Mouse (Mus musculus) kidney, postnatal 0 days (tissue): Measurements from ENCODE around the gene Gm49359. TPM values are rescaled to one million over a fixed set of nuclear protein-coding genes. Genes with fewer than 3 reads are reported as not detected.
A peak's percentile ranks its signal among the peaks of the same experiment; 100 is the strongest.
"Not testable (repeated sequence)": the region's sequence is repeated elsewhere in the genome, so short reads cannot be mapped to it uniquely, and the experiment has no call there.

ENCODE experiments used
- ATAC-seq: fragments of 200-750 bp; cut with Nextera tagmentation; replicated peaks from 2 replicates; pipeline ENCODE4 v1.8.0; 2017; ENCODE audit warnings: low read depth, moderate number of reproducible peaks, moderate TSS enrichment, moderate library complexity; ENCODE audit not compliant: low FRiP score
- DNase-seq: peaks from one replicate; pipeline ENCODE4 v3.0.0-alpha.2; 2016; ENCODE audit warnings: low spot score
- H3K27ac ChIP-seq: fragments of 300-500 bp; sonication (generic); 2 replicates; pipeline ENCODE4 v1.5.1; 2014; ENCODE audit warnings: mild to moderate bottlenecking
- H3K27me3 ChIP-seq: fragments of 300-500 bp; sonication (generic); 2 replicates; pipeline ENCODE4 v1.6.1; 2014; ENCODE audit warnings: low read length, mixed read lengths; ENCODE audit not compliant: insufficient read depth
- H3K36me3 ChIP-seq: fragments of 300-500 bp; sonication (generic); 2 replicates; pipeline ENCODE4 v1.6.1; 2014; ENCODE audit warnings: low read length, mixed read lengths; ENCODE audit not compliant: insufficient read depth
- H3K4me1 ChIP-seq: fragments of 300-500 bp; sonication (generic); replicated peaks from 2 replicates; pipeline ENCODE4 v1.6.1; 2014; ENCODE audit warnings: antibody characterized with exemption, low read length, mixed read lengths; ENCODE audit not compliant: insufficient read depth
- H3K4me2 ChIP-seq: fragments of 300-500 bp; sonication (generic); 2 replicates; pipeline ENCODE4 v1.6.1; 2014; ENCODE audit warnings: mild to moderate bottlenecking, low read length, moderate library complexity, mixed read lengths
- H3K4me3 ChIP-seq: fragments of 300-500 bp; sonication (generic); replicated peaks from 2 replicates; pipeline ENCODE4 v1.5.1; 2014; ENCODE audit warnings: low read depth, low read length
- H3K9ac ChIP-seq: fragments of 300-500 bp; sonication (generic); 2 replicates; pipeline ENCODE4 v1.6.1; 2014; ENCODE audit warnings: low read depth, low read length
- H3K9me3 ChIP-seq: fragments of 300-500 bp; sonication (generic); replicated peaks from 2 replicates; pipeline ENCODE4 v1.6.1; 2016; ENCODE audit warnings: low read length, inconsistent platforms, mixed read lengths
- CTCF ChIP-seq: IDR thresholded peaks from 2 replicates; pipeline ENCODE4 v1.5.1; 2016; ENCODE audit warnings: antibody characterized with exemption, low read depth, mild to moderate bottlenecking, moderate library complexity
- WGBS: fragments of 180-500 bp; shearing (Covaris S2); extraction: QIAGEN DNeasy Blood & Tissue Kit; methylation state at CpG from one replicate; pipeline ENCODE4 v1.1.7; 2014; 5-methylcytosine and 5-hydroxymethylcytosine counted together
- microRNA-seq: library from miRNA; unstranded; fragments of <30 nt; microRNA quantifications from one replicate; pipeline ENCODE4, GENCODE M21; 2016
- polyA plus RNA-seq: library from polyadenylated mRNA; unstranded; fragments of >200 nt; fragmentation: Nextera tagmentation; extraction: Ambion mirVana; gene quantifications from 2 replicates; pipeline ENCODE4 v1.2.1, GENCODE M21; 2015

Gene Gm49359
- 6.7 and 7.8 TPM in 2 replicates for polyA plus RNA-seq

DNA sequence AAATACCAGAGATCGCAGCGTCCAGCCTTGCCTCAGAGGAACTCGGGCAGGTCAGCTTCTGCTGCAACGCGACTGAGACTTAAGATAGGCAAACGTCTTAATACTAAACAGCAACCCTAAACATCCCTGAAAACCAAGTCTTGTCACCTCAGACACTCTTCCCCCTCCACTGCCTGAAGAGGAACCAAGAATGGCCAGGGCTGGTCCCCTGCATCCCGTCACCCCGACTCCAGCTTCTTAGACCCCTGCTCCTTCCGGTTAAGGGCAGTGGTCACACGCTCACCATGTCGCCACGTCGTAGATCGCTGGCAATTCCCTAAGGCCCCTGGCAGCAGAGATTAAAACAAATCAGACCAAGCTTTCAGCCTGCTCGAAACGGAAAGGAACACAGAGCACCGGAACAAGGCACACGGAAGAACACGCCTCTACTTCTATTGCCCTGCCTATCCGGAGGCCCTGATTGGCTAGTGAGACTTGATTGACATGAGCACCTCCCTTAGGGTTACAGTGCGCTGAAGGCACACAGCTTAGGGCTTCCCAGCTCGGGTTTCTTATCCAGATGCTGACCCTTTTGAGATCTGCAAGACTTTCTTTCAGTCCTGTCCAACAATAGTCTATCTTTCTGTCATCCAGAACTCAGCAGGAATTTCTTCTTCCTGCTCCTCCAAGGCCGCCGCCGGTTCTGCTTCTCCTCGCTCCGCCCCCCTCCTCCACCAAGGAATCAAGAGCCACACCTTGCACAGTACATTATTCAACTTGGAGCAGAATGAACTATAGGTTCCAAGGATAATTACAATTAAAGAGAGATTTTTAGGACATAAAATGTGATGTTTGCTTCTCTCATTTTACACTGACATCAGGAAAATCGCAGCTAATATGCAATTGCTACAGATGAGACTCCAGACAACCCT, at the start of gene Gm49359:
Gene Gm49359, minus strand, starts transcription at position 409 of the 911 bp plus-strand sequence.
- peak within 1 kb of the TSS; percentile 63 for H3K4me3 ChIP-seq
- H3K9me3 ChIP-seq, H3K27me3 ChIP-seq, H3K36me3 ChIP-seq, H3K4me1 ChIP-seq: not testable (repeated sequence)
- ATAC-seq (peak; percentile 100), DNase-seq (peak; percentile 96)
- H3K4me2 ChIP-seq = peak within 1 kb of the TSS; percentile 47
- 1% methylated on average over 28 of the region's 28 CpGs for WGBS
- H3K9ac ChIP-seq = peak within 1 kb of the TSS; percentile 78
- H3K27ac ChIP-seq = peak within 1 kb of the TSS; percentile 91

DNA sequence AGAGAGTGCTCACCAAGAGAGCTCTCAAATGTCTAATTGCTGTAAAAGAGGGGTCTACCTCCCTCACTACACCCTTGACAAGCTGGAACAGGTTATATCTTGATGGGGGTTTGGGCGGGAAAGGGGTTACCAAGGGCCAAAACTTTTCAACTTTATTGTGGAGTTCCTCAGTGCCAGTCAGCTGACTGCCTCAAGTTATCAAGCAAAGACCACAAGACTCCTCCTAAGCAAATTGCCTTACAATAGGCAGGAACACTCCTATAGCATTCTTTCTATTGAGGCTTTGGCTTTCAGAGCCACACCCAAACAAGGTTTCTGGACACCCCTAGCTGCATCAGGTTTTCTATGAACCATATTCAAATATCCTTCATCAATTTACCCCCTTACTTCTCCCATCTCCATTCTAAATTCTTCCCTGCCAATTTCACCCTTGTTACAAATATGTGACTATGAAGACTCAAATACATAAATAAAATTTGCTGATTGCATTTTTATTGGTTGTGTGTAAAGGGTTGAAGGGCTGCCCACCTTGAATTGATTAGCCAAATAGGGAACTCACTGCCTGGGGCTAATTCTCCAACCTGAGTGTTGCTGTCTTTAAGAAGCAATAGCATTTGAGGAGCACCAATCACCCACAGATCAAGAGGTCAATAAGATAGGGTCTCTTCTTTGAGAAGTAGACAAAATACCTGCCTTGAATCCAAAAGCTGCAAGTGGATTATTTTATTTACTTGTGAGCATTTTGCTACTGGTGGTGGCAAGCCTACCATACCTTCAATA, 44.2 kb upstream of the Gm49359 start:
- not testable (repeated sequence) for H3K36me3 ChIP-seq, H3K9me3 ChIP-seq, DNase-seq, H3K4me3 ChIP-seq, H3K4me2 ChIP-seq, ATAC-seq, H3K27ac ChIP-seq, H3K27me3 ChIP-seq, H3K9ac ChIP-seq, H3K4me1 ChIP-seq
- 92% methylated on average over 1 of the region's 1 CpGs for WGBS

- H3K4me2 ChIP-seq, DNase-seq, H3K4me3 ChIP-seq, H3K9ac ChIP-seq, ATAC-seq, H3K9me3 ChIP-seq, H3K27me3 ChIP-seq, H3K27ac ChIP-seq, H3K4me1 ChIP-seq, H3K36me3 ChIP-seq: not testable (repeated sequence)
- 93% methylated on average over 8 of the region's 8 CpGs for WGBS
Measured at GRCm38 (mm10) chr13:62472661-62473060, 6.0 kb upstream of the Gm49359 start.

DNA sequence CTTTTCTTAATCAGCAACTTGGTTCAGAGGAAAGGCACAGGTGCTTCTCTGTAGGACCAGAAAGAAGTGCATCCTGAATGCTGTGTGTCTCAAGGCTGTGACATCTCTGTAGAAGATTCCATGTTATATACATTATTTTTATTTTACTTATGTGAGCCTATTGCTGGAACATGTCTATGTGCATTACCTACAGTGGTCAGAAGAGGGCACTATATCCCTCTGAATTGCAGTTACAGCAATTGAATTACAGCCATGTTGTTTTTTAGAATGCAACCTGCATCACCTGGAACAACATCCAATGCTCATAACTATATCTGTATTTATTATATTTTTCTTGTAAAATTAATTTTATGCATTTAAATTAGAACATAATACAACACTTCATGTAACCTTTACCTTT, 3.3 kb upstream of the Gm49359 start:
- peak; percentile 60 for TF ChIP-seq CTCF
- H3K27me3 ChIP-seq, H3K4me1 ChIP-seq, H3K27ac ChIP-seq, ATAC-seq, H3K4me3 ChIP-seq, H3K36me3 ChIP-seq, H3K9me3 ChIP-seq, H3K9ac ChIP-seq, H3K4me2 ChIP-seq: not testable (repeated sequence)
- peak; percentile 44 for DNase-seq

Small RNA genes lying within 50 kb of the gene (microRNA-seq; reads per million reads assigned to microRNA genes)
- gene Gm22256 = not detected

Other genes starting within 250 kb of the Gm49359 start
- 5.2 TPM in 2 replicates for gene Gm3604, start 83.7 kb downstream of the Gm49359 start, polyA plus RNA-seq
- gene Zfp935, start 91.7 kb upstream of the Gm49359 start, polyA plus RNA-seq = 0.36 TPM in 1 of 2 replicates, not detected in the other
- 12.5 and 12.7 TPM in 2 replicates for gene Zfp934, start 104.4 kb upstream of the Gm49359 start, polyA plus RNA-seq
- gene 6720489N17Rik, start 157.3 kb upstream of the Gm49359 start, polyA plus RNA-seq = 6.7 and 11.1 TPM in 2 replicates